Mouse (Mus musculus) cerebellum, adult 2 months (tissue): ENCODE results near the gene Tfap2c. TPM values are rescaled to one million over a fixed set of nuclear protein-coding genes. Genes with fewer than 3 reads are reported as not detected.
A peak's percentile ranks its signal among the peaks of the same experiment; 100 is the strongest.

ENCODE experiments used
- DNase-seq, 2 experiments: peaks; one replicate each; pipeline ENCODE4 v3.0.0; 2021
- H3K27ac ChIP-seq: fragments of 200-500 bp; 2 replicates; pipeline ENCODE4 v1.5.1; 2012; ENCODE audit warnings: low read length, control low read depth, inconsistent platforms; ENCODE audit not compliant: insufficient read depth
- H3K27me3 ChIP-seq: fragments of 200-500 bp; 2 replicates; pipeline ENCODE4 v1.6.1; 2012; ENCODE audit warnings: inconsistent platforms, mild to moderate bottlenecking, low read length, moderate library complexity; ENCODE audit not compliant: control insufficient read depth, insufficient read depth
- H3K4me1 ChIP-seq: fragments of 200-500 bp; 2 replicates; pipeline ENCODE4 v1.6.1; 2011; ENCODE audit warnings: low read length; ENCODE audit not compliant: control insufficient read depth, insufficient read depth
- H3K4me3 ChIP-seq: fragments of 200-500 bp; replicated peaks from 2 replicates; pipeline ENCODE3; 2011; ENCODE audit warnings: mild to moderate bottlenecking, low read depth, low read length, control low read depth; ENCODE audit not compliant: insufficient read depth
- CTCF ChIP-seq: fragments of 200-500 bp; IDR thresholded peaks from 2 replicates; pipeline ENCODE4 v1.5.1; 2011; ENCODE audit warnings: low read depth, mild to moderate bottlenecking, control low read depth, low read length, moderate library complexity, borderline replicate concordance; ENCODE audit not compliant: insufficient read depth
- POLR2A ChIP-seq: fragments of 200-500 bp; IDR thresholded peaks from 2 replicates; pipeline ENCODE4 v1.6.1; 2011; ENCODE audit warnings: low read length, control low read depth, borderline replicate concordance; ENCODE audit not compliant: insufficient read depth
- WGBS: fragments of 180-500 bp; shearing (Covaris S2); methylation state at CpG from one replicate; pipeline ENCODE4 v1.1.7; 2018; 5-methylcytosine and 5-hydroxymethylcytosine counted together
- polyA plus RNA-seq: library from polyadenylated mRNA; depleted of rRNA; stranded (reverse); fragments of >200 nt; gene quantifications from 2 replicates; pipeline ENCODE4 v1.2.3, GENCODE M21; 2012; rRNA removed

The Tfap2c gene
- polyA plus RNA-seq, result 0.05 and 0.07 TPM in 2 replicates

- no peak within 1 kb of the TSS for H3K4me3 ChIP-seq
- no peak for TF ChIP-seq POLR2A
- no peak for TF ChIP-seq CTCF
- 1% methylated on average over 70 of the region's 70 CpGs for WGBS
These were observed at the start of gene Tfap2c for GRCm38 (mm10) chr2:172549371-172550155. Tfap2c (plus strand) TSS chr2:172549593.

GRCm38 (mm10) chr2:172500752-172501316 is 48.6 kb upstream of the Tfap2c start:
- Histone ChIP-seq H3K4me3 (no peak overlapping the region), H3K27ac (no peak overlapping the region), H3K27me3 (no peaks in the 10 kb centered on the region; the same call in 1 of the 2 replicates), H3K4me1 (no peaks in the 10 kb centered on the region)
- WGBS, result 47% methylated on average over 7 of the region's 7 CpGs
- TF ChIP-seq POLR2A (no peak), CTCF (no peak)
- no peak for DNase-seq

More at GRCm38 (mm10) chr2:172549371-172550155, at the start of gene Tfap2c:
- Histone ChIP-seq H3K27me3 (peaks cover 23% of the 10 kb centered on the region; the same call in 1 of the 2 replicates), H3K4me1 (no peaks in the 10 kb centered on the region), H3K27ac (no peak within 1 kb of the TSS)
- DNase-seq, result no peak

DNA sequence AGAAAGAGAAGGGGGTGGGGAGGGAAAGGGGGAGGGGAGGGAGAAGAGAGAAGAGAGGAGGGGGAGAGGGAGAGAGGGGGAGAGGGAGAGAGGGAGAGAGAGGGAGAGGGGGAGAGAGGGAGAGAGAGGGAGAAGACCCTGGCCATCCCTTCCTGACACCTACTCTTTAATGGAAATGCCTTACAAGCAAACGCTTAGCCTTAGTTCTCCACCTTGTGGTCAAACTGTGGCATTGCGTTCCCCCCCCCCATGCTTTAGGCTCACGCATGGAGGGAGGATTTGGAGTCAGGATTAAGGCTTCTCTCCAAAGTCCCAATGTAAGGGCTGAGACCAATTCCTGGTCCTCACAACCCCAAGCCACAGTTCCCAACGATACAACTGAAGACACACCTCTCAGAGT is 48.1 kb upstream of the Tfap2c start:
- WGBS, result 6% methylated on average over 4 of the region's 4 CpGs
- Histone ChIP-seq H3K27ac (no peak overlapping the region), H3K4me3 (no peak overlapping the region), H3K27me3 (no peaks in the 10 kb centered on the region; the same call in 1 of the 2 replicates), H3K4me1 (no peaks in the 10 kb centered on the region)
- peak in 1 of 2 experiments; percentile 10 for DNase-seq
- no peak for TF ChIP-seq POLR2A
- peak; percentile 74 for TF ChIP-seq CTCF

GRCm38 (mm10) chr2:172502168-172502567 is 47.2 kb upstream of the Tfap2c start:
- TF ChIP-seq POLR2A (no peak), CTCF (no peak)
- DNase-seq, result no peak

DNA sequence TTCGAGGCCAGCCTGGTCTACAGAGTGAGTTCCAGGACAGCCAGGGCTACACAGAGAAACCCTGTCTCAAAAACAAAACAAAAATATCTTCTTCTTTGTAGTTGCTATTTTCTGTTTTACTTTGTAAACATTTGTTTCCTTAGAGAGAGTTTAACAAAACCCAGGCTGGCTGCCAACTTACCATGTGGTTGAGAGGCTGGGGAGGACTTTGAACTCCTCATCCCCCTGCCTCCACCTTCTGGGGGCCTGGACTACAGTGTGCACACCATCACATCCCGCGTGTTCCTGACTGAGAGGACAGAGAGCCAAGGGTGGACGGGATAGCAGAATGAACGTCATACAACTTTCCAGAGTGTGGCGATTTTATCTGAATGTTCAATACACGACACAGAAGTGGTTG is 43.3 kb upstream of the Tfap2c start:
- Histone ChIP-seq H3K27me3 (no peaks in the 10 kb centered on the region; the same call in 1 of the 2 replicates), H3K4me1 (no peaks in the 10 kb centered on the region), H3K27ac (no peak overlapping the region), H3K4me3 (no peak overlapping the region)
- DNase-seq, result no peak
- no peak for TF ChIP-seq POLR2A
- no peak for TF ChIP-seq CTCF
- 74% methylated on average over 7 of the region's 7 CpGs for WGBS

More at GRCm38 (mm10) chr2:172502168-172502567, 47.2 kb upstream of the Tfap2c start:
- H3K4me1 ChIP-seq, result no peaks in the 10 kb centered on the region
- H3K27me3 ChIP-seq, result no peaks in the 10 kb centered on the region; the same call in 1 of the 2 replicates
- 81% methylated on average over 14 of the region's 14 CpGs for WGBS
- H3K4me3 ChIP-seq, result no peak overlapping the region
- no peak overlapping the region for H3K27ac ChIP-seq

DNA sequence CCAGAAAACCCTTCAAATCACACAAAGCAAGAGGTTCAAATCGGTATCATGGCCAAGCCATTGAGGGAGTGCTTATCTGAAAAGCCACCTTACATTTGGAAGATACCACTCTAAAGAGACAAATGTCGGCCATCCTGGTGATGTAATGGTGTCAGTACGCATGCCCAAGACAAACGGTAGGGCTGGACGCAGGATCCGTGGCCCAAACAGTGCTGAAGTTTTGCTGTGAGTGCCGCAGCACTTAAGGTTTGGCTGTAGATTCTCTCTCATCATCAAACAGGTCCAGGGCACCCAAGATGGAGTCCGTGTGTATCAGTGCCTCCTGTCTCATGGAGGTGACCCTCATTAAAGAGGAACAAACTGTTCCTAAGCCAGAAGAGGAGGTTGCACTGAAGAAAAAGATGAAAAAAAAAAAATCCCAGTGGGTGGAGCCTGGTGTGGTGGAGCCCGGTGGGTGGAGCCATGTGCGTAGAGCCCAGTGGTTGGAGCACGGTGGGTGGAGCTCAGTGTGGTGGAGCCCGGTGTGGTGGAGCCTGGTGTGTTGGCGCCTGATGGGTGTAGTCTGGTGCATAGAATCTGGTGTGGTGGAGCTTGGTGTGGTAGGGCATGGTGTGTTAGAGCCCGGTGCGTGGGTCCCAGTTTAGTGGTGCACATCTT is 39.2 kb upstream of the Tfap2c start:
- no peak for DNase-seq
- TF ChIP-seq POLR2A (no peak), CTCF (no peak)
- Histone ChIP-seq H3K4me3 (no peak overlapping the region), H3K27me3 (no peaks in the 10 kb centered on the region; the same call in 1 of the 2 replicates), H3K4me1 (no peaks in the 10 kb centered on the region), H3K27ac (no peak overlapping the region)
- WGBS, result 89% methylated on average over 15 of the region's 15 CpGs

DNA sequence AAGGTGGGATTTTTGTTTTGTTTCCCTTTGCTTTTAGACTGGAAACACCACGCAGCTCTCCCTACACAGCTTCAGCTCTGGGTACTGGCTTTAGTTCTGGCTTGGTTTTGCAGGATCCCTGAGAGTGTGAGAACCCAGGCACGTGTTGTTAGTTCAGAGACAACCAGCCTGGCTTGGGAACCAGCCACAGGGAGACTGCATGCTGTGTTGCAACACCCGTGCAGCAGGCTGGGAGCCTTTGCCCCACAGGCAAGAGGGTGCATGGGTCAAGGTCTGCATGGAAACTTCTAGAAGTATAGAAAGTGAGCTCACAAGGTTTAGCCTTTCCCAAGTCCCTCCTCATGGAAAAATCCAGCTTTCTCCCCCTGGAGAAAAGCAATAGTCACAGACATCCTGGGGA is 38.5 kb upstream of the Tfap2c start:
- H3K27ac ChIP-seq, result no peak overlapping the region
- no peaks in the 10 kb centered on the region for H3K4me1 ChIP-seq
- no peak overlapping the region for H3K4me3 ChIP-seq
- DNase-seq, result no peak
- WGBS, result 35% methylated on average over 3 of the region's 3 CpGs
- no peaks in the 10 kb centered on the region; the same call in 1 of the 2 replicates for H3K27me3 ChIP-seq
- TF ChIP-seq POLR2A, result no peak
- no peak for TF ChIP-seq CTCF

GRCm38 (mm10) chr2:172516407-172516992 is 32.9 kb upstream of the Tfap2c start:
- WGBS, result 22% methylated on average over 11 of the region's 11 CpGs
- no peaks in the 10 kb centered on the region for H3K4me1 ChIP-seq
- TF ChIP-seq CTCF, result no peak
- no peak for TF ChIP-seq POLR2A
- no peak overlapping the region for H3K27ac ChIP-seq
- H3K27me3 ChIP-seq, result no peaks in the 10 kb centered on the region; the same call in 1 of the 2 replicates
- DNase-seq, result no peak
- no peak overlapping the region for H3K4me3 ChIP-seq
